Mouse (Mus musculus) erythroblast, adult 5-6 weeks (primary cell): ENCODE results near the gene Jazf1. TPM values are rescaled to one million over a fixed set of nuclear protein-coding genes. Genes with fewer than 3 reads are reported as not detected.
A peak's percentile ranks its signal among the peaks of the same experiment; 100 is the strongest.

ENCODE experiments used
- ATAC-seq: replicated peaks from 2 replicates; pipeline ENCODE4 v1.8.0; 2016; ENCODE audit warnings: moderate number of reproducible peaks, mild to moderate bottlenecking, moderate TSS enrichment, inconsistent platforms; ENCODE audit not compliant: poor library complexity, low FRiP score, severe bottlenecking
- total RNA-seq, 2 experiments: library from RNA; stranded (forward) in 1 of 2; stranded (reverse) in 1 of 2; fragments of 150-400 nt in 1 of 2; fragments of 200-764, 138-1000 nt in 1 of 2; gene quantifications; 2 replicates each; pipeline versions ENCODE4 v1.2.3 to v1.2.4; 2015 to 2017; ENCODE audit warnings: low replicate concordance in 2 of 2

The Jazf1 gene
- total RNA-seq, 2 experiments from 2014 or later = not detected

DNA sequence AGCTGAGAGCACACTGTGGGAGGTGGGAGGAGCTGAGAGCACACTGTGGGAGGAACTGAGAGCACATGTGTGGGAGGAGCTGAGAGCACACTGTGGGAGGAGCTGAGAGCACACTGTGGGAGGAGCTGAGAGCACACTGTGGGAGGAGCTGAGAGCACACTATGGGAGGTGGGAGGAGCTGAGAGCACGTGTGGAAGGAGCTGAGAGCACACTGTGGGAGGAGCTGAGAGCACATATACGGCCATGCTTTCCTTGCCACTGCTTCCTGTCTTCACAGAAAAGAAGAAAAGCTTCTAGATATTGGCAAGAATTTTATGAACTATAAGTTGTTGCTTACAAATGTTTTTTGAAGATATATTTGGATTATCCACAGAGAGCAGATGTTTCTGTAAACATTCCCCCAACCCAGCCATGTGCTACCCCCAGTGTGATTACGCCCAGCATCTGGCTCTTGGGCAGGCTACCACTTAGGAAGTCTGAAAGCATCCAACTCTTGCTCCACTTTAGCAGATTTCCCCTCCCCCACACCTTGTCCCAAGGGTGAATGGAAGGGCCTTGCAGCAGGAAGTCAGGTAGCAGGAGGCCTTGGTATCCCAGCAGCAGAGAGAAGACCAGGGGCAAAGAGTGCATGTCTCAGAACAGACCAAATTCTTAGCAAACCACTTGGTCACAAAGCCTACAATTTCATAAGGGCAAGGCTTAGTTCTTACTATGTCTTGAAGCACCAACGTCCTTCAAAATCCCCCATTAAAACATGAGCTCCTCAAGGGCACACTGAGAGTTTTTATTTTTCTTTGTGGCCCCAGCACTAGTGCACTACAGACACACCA, 105.6 kb downstream of the Jazf1 start:
- no peak for ATAC-seq

DNA sequence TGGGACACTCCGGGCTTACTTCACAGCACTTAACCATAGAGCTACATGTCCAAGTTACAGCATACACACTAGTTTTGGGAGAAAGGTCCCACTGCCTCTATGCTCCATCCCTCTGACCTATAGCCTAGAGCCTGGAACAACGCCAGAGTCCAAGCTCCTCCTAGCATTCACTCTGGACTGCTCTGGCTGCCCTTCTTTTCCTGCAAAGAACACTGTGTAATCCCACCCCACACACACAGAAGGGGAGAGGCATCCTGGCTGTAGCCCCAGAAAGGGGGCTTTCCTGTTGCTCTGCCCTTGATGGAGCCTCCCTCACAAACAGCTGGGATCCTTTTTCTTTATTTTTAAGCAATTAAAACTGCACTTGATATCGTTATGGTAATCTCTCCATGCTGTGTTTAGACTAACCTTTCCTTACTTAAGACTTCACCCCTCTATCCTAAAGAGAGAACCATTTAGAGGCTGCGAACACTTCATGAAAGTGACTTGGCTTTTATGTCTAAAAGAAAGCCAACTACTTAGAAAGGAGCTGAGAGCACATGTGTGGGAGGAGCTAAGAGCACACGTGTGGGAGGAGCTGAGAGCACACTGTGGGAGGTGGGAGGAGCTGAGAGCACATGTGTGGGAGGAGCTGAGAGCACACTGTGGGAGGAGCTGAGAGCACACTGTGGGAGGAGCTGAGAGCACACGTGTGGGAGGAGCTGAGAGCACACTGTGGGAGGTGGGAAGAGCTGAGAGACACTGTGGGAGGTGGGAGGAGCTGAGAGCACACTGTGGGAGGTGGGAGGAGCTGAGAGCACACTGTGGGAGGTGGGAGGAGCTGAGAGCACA, 106.6 kb downstream of the Jazf1 start:
- no peak for ATAC-seq

DNA sequence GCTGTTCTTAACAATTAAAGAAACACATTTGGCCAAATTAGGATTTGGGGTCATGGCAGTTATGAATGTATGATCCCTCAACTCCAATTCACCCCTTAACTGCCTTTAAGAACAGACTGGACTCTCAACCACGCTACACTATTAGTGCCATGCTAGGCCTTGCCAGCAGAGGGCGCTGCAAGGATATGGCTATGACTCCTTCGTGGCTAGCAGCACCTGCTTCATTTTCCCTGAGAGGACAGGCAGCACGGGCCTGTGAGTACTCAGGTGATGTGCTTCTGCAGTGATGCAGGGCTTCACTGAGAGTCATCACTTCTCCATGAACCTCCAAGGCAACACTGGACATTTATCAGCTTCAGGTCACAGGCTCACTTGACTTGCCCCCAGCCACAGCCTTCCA, 110.7 kb downstream of the Jazf1 start:
- ATAC-seq = peak; percentile 77

DNA sequence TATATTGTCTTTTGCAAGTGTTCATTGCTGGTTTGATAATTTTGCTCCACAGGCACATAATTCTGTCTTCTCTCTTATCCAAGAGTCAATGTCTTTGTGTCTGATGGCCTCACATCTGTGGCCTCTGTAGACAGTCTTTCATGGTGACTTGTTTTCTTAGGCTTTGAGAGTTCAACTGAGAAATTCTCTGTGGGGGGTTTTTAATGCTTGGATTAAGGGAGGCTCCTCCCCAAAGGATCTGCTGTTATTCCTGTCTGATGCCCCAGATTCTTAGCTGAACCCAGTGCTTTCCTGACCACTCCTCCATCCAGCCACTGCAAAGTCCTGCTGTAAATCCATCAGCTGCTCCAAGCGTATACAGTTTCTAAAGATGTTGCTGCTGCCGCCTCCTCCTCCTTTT, 112.3 kb downstream of the Jazf1 start:
- ATAC-seq = no peak

DNA sequence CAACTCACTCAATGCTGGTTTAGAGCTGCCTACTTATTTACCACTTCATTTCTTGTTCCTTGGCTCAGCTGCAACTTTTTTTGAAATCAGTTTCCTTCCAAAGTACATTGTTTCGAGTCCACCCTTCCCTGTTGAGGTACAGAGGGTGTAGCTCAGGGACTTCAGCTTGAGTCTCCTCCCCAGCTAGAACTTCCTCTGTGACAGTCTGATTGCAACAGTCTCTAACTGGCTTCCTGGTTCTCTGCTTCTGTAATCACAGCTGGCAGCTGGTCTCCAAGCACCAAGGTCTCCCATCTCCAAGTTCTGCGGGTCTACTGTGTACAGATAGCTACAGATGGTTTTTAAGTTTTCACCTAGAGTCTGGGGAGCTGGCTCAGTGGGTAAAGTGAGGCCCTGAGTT, 113.1 kb downstream of the Jazf1 start:
- ATAC-seq = no peak

DNA sequence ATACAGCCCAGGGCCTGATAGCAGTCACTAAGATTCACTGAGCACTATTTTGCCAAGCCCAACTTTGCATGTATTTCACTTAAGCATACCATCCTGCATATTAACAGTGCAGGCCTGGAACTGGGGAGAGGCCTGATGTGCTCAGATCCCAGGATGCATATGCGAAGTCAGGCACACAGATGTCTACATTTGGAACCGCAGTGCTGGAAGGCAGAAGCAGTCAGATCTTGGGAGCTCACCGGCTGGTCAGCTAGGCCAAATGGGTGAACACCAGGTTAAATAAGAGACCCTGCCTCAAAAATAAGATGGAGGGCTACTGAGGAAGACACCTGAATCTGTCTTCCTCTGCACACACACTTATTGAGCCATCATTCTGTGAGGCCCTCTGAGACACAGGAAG, 113.6 kb downstream of the Jazf1 start:
- ATAC-seq = no peak

DNA sequence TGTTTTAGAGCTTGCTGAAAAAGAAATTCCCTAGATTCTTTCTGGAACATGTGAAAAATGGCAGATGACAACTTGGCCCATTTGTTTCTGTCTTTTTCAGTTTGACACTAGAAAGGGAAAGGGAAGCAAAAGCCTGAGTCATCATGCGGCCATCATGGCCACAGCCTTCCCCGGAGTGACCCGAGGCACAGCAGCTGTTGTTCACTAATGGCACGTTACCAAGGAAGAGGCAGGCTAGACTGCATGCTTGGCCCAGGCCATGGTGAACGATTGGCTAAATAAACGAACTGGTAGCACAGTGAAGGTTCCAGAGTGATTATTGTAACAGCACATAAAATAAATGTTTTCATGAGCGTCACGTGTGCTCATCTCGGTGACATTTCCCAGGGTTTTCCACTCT, 114.0 kb downstream of the Jazf1 start:
- no peak for ATAC-seq

DNA sequence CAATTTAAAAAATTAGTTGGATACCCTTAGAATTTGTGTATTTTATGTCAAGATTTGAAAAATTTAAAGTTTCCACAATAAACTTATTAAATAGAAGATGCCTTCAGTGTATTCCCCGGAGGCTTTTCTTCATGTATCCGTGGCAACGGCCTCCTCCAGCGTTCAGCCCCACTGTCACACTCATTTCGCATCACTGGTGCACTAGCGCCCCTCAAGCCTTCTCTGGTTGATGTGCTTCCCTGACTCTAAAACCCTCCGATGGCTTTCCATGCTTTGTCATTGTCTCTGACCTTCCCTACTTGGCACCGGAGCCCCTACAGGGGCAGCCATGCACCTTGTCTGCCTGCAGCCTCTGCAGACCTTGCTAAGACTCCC, 115.9 kb downstream of the Jazf1 start:
- no peak for ATAC-seq

DNA sequence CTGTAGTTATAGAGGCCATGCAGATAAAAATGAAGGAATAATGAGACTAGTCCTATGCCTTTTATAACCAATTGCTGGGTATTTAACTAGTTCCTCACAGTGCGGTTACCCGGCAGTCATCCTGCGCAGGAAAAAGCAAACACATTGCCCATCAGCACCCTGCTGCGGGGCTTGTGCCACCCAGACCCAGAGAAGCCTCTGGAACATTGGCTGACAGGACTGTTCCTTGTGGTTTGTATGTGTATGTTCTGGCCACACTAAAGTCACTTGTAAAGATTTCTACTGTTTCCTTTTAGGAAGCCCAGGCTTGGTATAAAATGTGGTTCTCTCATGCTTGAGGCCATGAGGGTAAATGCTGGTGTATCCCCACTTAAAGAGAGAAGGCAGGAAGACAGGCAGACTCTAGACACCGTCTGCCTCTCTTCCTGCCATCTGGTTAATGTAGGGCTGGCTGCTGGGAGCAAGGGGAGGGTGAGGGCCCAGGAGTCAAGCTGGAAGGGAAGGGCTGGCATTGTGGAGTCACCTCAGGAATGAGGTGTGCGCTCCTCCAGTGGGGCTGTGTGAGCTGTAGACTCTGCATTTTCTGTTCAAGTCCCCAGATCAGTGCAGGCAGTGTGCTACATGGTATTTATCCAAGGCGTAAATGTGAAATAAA, 116.4 kb downstream of the Jazf1 start:
- ATAC-seq = no peak

DNA sequence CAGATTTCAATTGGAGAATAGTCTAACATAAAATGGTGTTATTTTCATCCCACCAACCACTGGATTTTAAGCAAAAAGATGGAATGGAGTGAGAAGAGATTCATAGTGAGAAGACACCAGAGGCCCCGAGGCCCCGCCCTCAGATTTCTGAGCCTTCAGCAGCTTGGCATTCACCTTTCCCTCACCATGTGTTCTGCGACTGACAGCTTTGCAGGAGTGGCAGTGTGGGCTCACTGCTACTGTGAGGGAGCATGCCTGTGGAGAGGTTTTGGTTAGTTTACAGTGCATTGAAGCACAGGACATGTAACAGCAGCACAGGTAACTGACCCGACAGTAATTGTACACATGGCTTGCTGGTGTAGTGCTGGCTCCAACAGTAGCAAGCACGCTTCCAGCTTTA, 118.1 kb downstream of the Jazf1 start:
- no peak for ATAC-seq

DNA sequence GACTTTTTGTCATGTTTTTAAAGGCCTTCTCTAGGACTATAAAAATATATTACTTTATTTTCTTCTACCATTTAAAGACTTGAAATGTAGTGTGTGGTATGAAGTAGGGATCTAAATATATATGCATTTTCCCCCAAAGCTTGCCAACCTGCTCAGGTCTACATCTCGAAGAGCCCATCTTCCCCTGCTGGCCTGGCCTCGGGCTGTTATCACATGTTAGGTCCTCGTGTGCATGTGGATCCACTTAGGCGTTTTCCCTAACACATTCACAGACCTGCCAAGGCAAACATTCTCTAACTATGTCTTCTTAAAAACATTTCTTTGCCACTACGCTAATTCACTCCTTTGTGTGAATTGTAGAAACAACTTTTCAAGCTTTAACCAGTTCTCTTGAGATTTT, 125.9 kb downstream of the Jazf1 start:
- ATAC-seq = no peak

DNA sequence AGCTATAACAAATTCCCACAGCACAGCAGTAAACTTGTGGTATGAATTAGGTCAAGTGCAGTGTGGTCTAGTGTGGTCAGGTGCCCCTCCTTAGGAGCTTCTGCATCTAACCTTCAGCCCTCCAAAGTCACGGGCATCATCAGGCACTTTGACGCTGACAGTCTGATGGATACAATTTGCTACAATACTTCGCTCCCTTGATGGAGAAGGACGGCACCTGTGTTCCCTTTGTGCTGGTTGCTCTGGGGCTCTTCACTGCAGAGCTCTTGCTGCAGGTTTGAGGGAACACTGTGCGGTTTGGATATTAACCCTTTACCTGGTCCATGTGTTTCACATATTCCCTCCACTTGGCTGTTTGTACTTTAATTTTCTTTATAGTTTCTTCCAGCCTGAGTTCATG, 126.3 kb downstream of the Jazf1 start:
- ATAC-seq = no peak

DNA sequence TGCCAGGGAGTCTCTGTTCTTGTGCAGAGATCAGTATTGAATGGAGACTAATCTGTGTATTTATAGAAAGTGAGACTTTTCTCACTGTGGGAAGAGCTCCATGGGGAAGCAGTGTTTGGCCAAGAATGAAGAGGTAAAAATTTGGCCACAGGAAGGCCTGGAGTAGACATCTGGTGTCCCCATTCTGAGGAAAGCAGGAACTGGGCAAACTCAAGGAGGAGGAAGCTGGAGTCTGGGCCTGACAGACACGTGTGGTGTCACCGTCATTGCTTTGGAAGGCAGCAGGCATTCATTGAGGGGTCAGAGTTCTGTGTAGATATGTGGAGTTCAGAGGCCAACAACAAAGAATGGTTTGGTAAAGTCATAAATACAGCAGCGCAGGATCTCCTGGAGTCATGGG, 130.5 kb downstream of the Jazf1 start:
- no peak for ATAC-seq

DNA sequence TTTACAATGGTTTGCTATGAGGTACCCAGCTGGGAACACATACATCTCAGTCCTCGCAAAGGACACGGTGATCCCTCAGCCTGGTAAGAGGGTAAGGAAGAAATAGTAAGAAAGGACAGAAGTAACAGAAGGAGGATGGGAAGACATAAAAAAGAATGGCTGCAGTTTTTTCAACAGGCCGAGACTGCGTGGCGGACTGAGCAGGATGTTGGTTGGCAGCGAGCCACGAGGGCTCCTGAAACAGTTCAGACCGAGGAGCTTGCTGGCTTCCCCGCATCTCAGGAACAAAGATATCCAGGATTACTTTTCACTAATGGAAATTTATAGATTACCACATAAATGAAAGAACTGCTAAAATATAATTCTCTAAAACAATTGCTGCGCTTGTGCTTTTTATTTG, 131.4 kb downstream of the Jazf1 start:
- ATAC-seq = no peak

DNA sequence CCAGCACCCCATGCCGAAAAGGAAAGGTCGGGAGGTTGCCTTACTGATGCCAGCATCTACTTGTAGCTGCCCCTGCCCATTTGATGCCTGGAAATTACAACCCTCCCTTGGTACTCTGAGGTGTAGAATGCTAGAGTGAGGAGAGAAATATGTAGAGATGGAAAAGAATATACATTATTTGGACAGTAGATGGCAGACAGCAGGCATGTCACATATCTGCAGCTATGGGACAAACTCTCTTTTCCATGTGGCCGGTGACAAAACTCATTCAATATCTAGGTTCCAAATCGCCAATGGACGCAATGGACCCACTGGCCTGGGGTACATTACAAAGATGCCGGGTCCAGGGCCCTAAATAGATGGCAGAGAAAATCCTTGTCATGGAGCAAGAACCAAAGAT, 134.4 kb downstream of the Jazf1 start:
- no peak for ATAC-seq

DNA sequence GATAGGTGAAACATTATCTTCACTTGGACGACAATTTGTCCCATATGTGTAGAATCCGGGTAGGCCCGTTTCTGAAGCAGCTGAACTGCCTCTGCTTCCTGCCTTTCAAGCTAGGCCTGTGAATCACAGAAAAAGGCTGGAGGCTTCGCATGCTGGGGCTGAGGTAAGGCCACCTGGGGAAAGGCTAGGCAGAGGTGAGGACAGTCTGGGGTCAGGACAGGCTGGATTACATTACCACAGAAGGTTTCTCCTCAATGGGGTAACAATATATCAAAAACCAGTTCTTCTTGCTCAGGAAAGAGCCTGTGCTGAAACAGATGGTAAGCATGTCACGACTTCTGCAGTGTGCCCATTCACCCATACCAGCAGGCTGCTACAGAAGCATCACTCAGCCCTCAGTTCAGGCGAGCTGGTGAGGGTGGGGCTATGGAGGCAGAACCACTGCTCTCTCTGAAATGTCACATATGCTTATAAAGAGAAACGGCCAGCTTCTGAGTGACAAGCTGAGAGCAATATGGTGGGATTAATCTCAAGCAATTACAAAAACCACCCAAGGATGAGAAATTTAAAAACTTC, 135.7 kb downstream of the Jazf1 start:
- no peak for ATAC-seq

DNA sequence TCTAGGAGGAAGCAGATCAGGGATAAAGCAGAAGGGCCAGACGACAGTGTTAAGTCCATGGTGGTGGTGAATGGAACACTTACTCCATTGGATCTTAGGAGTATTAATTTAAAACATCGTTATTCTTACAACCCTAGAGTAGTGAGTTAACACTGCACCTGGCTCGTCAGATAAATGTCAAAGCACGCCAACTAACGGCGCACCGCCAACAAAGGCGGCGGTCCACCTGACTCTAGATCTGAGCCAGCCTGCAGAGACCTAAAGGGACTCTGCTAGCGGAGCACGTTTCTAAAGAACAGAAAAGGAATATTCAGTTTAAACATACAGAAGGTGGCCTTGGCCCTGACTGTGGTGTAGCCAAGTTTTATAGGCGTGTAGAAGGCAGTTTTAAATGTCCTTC, 139.1 kb downstream of the Jazf1 start:
- no peak for ATAC-seq

DNA sequence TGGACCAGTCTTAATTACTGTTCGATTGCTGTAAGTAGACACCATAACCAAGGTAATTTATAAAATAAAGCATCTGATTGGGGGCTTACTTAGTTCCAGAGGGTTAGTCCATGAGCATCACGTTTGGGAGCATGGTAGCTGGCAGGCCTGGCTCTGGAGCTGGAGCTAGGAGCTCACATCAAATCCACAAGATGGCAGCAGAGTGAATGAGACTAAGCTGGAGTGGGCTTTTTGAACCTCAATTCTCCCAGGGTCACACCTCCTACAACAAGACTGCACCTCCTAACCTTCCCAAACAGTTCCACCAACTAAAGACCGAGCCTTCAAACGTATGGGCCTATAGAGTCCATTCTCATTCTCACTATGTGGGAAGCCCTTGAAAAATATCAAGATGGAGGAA, 141.5 kb downstream of the Jazf1 start:
- ATAC-seq = no peak

DNA sequence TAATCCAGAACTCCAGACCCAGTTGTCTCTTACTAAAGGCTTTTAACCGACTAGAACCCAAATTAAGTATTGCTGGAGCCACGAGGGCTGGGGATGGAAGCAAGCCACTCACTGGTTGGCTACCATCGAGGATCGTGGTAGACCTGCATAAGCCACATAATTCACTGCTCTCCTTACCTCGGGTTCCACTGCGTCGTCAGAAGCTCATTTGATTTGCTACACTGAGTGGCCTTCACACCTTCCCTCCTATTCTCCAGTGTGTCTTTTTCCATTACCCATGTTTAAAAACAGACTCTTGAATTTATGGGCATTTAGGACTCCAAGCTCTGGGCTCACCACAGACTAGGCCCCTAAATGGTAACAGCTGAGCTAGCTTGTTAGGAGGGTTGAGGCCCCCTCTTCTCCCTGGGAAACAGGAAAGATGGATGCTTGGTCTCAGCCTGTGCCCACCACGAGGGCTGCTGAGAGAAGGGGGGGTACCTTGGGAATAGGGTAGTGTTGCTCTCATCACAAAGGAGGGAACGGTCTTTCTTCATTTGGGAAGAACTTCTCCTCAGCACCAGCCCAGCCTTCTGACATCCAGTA, 142.9 kb downstream of the Jazf1 start:
- ATAC-seq = no peak

DNA sequence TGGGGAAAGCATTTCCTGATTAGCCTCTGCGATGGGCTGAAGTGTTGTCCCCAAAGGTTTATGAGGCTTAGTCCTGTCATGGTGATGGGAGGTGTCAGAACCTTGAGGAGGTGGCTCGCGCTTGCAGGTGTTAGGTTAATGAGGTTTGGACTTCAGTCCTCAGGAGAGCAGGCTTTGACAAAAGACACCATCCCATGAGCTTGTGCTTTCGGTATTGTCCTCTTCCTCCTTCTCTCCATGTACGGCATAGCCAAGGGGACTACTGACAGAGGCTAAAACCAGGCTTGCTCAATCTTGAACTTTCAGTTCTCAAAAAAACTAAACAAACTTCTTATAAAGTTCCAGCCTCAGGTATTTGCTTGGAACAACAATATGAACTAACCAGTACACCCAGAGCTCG, 147.2 kb downstream of the Jazf1 start:
- ATAC-seq = no peak
